Mouse (Mus musculus) left cerebral cortex, adult 18-20 months (tissue): ENCODE measurements around the gene Idua. TPM values are rescaled to one million over a fixed set of nuclear protein-coding genes. Genes with fewer than 3 reads are reported as not detected.

ENCODE experiments used
- DNase-seq, 2 experiments: peaks; one replicate each; pipeline ENCODE4 v3.0.0; 2021 to 2022; ENCODE audit warnings: low spot score in 2 of 2, mixed read lengths in 1 of 2
- total RNA-seq, 2 experiments: library from RNA; stranded (reverse); gene quantifications; 2 replicates each; pipeline ENCODE4 v1.2.3; 2021

Gene Idua
- total RNA-seq, 2 experiments from 2014 or later, result 17.5 to 18.1 TPM

- DNase-seq, result peak; percentile 15 to 23
These were observed 54.0 kb downstream of the Idua start for GRCm38 (mm10) chr5:108714149-108714548.

DNA sequence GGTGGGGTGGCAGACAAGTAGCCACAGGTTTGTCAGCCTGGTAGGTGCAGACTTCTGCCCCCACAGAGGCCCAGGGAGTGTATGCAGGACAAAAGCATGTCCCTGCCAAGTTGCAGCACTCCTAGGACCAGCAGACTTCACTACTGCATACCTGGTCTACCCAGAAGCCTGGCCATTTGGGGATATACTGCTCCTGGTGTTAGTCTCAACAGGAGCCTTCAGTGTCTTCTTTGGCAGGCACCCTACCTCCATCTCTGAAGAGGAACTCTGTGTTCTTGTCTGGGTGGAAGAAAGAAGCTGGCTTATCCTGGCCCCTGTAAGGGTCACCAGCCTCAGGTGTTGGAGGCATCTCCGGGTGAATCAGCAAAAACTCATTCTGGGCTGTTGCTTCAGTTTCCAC lies 55.8 kb downstream of the Idua start:
- DNase-seq, result no peak

DNA sequence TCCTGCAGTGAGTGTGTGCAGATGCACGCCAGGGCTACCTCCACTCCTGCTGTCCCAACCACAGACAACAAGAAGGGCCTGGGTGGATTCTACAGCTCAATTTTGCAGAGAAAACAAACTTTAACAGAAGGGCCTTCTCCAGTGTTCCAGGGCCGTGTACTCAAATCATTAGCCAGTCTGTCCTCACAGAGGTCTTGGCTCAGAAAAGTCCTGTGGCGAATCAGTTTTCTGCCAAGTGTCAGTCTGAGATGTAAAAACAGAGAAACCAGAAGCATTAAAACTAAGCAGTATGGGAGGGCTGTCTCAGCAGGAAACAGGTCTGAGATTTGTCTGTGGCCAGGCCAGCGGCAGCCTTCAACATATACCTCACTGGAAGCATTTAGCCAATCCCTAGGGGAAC lies 57.9 kb downstream of the Idua start:
- no peak for DNase-seq

- DNase-seq, result no peak
These were observed 59.6 kb downstream of the Idua start for GRCm38 (mm10) chr5:108719761-108720160.

DNA sequence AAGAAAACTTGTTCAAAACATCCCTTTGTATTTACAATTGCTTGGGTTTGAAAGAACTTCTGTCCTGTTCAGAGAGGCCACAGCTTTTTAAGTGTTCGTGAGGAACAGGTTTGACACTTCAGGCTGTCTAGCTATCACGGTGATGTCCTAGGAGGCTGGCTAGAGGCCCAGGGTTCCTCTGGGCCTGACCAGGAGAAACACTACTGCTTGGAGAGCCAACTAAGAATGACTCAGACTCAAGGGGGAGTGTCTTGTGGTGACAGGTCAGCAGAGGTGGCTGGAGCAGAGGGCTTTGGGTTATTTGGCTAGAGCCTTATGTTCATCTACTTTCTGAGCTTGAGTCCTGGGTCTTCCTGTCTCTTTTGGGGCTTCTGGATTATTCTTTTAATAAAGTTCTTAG lies 63.9 kb downstream of the Idua start:
- no peak for DNase-seq

GRCm38 (mm10) chr5:108726557-108727248 lies 66.6 kb downstream of the Idua start:
- DNase-seq, result peak; percentile 76 to 78

- no peak for DNase-seq
These were observed 67.3 kb downstream of the Idua start for GRCm38 (mm10) chr5:108727425-108727824.

Other genes starting within 250 kb of the Idua start
- 100 to 1,000 TPM; 232 to 256 TPM for gene Atp5k, start 225.9 kb upstream of the Idua start, total RNA-seq
- gene Mfsd7a, start 211.4 kb upstream of the Idua start, total RNA-seq, result under 1 TPM; 0.74 to 0.87 TPM
- gene Pcgf3, start 199.1 kb upstream of the Idua start, total RNA-seq, result 10 to 100 TPM; 37.5 to 41.8 TPM
- 100 to 1,000 TPM; 674 to 788 TPM for gene Cplx1, start 110.3 kb upstream of the Idua start, total RNA-seq
- 10 to 100 TPM; 95.7 to 98.5 TPM for gene Gak, start 30.6 kb upstream of the Idua start, total RNA-seq
- 10 to 100 TPM; 33.7 to 43.5 TPM for gene Tmem175, start 30.6 kb upstream of the Idua start, total RNA-seq
- gene Dgkq, start 9.3 kb downstream of the Idua start, total RNA-seq, result 10 to 100 TPM; 45.7 to 60.3 TPM
- under 1 TPM; 0.68 to 1.00 TPM for gene Slc26a1, start 15.2 kb downstream of the Idua start, total RNA-seq
- 10 to 100 TPM; 16.9 to 28.0 TPM for gene Fgfrl1, start 32.1 kb downstream of the Idua start, total RNA-seq
- not detected for gene Rnf212, start 114.7 kb downstream of the Idua start, total RNA-seq
- gene Tmed11, start 135.0 kb downstream of the Idua start, total RNA-seq, result not detected
- gene Vmn2r8, start 148.5 kb downstream of the Idua start, total RNA-seq, result not detected
- not detected for gene Vmn2r9, start 192.3 kb downstream of the Idua start, total RNA-seq